Mouse (Mus musculus): ENCODE measurements around the gene Col4a2. TPM values are rescaled to one million over a fixed set of nuclear protein-coding genes. Genes with fewer than 3 reads are reported as not detected.
A peak's percentile ranks its signal among the peaks of the same experiment; 100 is the strongest.

Gene Col4a2
- polyA plus RNA-seq, 1 experiment from 2014 or later: 61.4 TPM

GRCm38 (mm10) chr8:11447910-11448570, 135.4 kb downstream of the Col4a2 start:
- Histone ChIP-seq H3K27ac (no peak overlapping the region), H3K9ac (no peak overlapping the region), H3K27me3 (replicated peaks) (no peaks in the 10 kb centered on the region), H3K4me3 (replicated peaks) (no peak overlapping the region), H3K9me3 (no peaks in the 10 kb centered on the region), H3K4me2 (replicated peaks) (no peak overlapping the region), H3K36me3 (peaks cover 7% of the 10 kb centered on the region; the same call in 1 of the 2 replicates), H3K4me1 (replicated peaks) (peaks cover 10% of the 10 kb centered on the region)
- WGBS: 92% methylated on average over 23 of the region's 23 CpGs
- ATAC-seq: no peak

GRCm38 (mm10) chr8:11450184-11451113, 137.8 kb downstream of the Col4a2 start:
- H3K27ac ChIP-seq: peak overlapping the region; percentile 32; the same call in 1 of the 2 replicates

GRCm38 (mm10) chr8:11452152-11452551, 139.5 kb downstream of the Col4a2 start:
- no peaks in the 10 kb centered on the region for H3K27me3 ChIP-seq (replicated peaks)
- no peak overlapping the region for H3K4me3 ChIP-seq (replicated peaks)
- 83% methylated on average over 1 of the region's 1 CpGs for WGBS
- no peaks in the 10 kb centered on the region for H3K9me3 ChIP-seq
- no peak overlapping the region for H3K27ac ChIP-seq
- ATAC-seq: no peak
- H3K4me1 ChIP-seq (replicated peaks): peaks cover 10% of the 10 kb centered on the region
- H3K36me3 ChIP-seq: no peaks in the 10 kb centered on the region
- no peak overlapping the region for H3K9ac ChIP-seq
- no peak overlapping the region for H3K4me2 ChIP-seq (replicated peaks)

More at GRCm38 (mm10) chr8:11450184-11451113, 137.8 kb downstream of the Col4a2 start:
- peak; percentile 73 for ATAC-seq
- Histone ChIP-seq H3K4me2 (replicated peaks) (no peak overlapping the region), H3K4me3 (replicated peaks) (no peak overlapping the region), H3K9ac (no peak overlapping the region), H3K9me3 (no peaks in the 10 kb centered on the region), H3K36me3 (0 out of 2 replicates have a peak, but pooled peaks cover 2% of the 10 kb centered on the region), H3K27me3 (replicated peaks) (no peaks in the 10 kb centered on the region), H3K4me1 (replicated peaks) (peaks cover 10% of the 10 kb centered on the region)
- 22% methylated on average over 8 of the region's 8 CpGs for WGBS

DNA sequence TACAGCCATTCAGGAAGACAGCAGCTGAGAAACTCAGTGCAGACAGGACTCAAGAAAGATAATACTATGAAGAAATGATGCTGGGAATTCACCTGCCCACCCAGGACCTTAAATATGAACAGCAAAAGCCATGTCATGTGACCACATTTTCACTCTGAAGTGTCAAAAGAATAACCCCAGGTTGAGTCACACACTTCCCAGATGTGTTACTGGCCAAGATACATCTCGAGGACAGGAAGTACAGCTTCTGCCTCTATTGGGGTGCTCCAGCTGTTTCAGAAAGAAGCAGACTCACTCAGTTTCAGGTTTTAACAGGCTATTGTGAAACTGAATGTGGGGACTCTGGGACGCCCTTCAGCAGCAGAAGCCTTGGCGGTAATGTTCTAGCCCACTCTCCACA, 140.0 kb downstream of the Col4a2 start:
- no peak for ATAC-seq
- H3K4me3 ChIP-seq (replicated peaks): no peak overlapping the region
- H3K4me1 ChIP-seq (replicated peaks): peaks cover 10% of the 10 kb centered on the region
- no peak overlapping the region for H3K27ac ChIP-seq
- H3K9ac ChIP-seq: no peak overlapping the region
- H3K36me3 ChIP-seq: no peaks in the 10 kb centered on the region
- no peaks in the 10 kb centered on the region for H3K27me3 ChIP-seq (replicated peaks)
- no peak overlapping the region for H3K4me2 ChIP-seq (replicated peaks)
- WGBS: 71% methylated on average over 3 of the region's 3 CpGs
- H3K9me3 ChIP-seq: no peaks in the 10 kb centered on the region

DNA sequence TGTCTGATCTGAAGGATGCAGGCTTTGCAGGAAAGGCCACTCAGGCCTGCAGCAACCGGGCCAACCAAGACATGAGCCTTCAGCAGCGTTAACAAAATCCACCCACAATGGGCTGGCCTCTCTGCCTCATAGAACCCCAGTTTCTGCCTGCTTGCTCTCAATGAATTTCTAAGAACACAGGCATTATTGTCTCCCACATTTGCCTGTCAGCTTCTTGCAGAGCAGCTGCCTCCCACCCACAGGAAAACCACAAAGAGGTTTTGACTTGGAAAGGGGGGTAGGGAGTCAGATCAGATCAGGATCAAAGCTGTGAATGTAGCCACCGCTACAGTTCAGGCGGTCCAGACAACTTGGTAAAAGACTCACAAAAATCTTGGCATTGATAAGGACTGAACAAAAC, 140.4 kb downstream of the Col4a2 start:
- Histone ChIP-seq H3K9ac (no peak overlapping the region), H3K4me1 (replicated peaks) (peaks cover 14% of the 10 kb centered on the region), H3K27me3 (replicated peaks) (no peaks in the 10 kb centered on the region), H3K4me3 (replicated peaks) (no peak overlapping the region), H3K4me2 (replicated peaks) (no peak overlapping the region), H3K9me3 (no peaks in the 10 kb centered on the region), H3K36me3 (no peaks in the 10 kb centered on the region), H3K27ac (no peak overlapping the region)
- no peak for ATAC-seq
- WGBS: 66% methylated on average over 4 of the region's 4 CpGs

DNA sequence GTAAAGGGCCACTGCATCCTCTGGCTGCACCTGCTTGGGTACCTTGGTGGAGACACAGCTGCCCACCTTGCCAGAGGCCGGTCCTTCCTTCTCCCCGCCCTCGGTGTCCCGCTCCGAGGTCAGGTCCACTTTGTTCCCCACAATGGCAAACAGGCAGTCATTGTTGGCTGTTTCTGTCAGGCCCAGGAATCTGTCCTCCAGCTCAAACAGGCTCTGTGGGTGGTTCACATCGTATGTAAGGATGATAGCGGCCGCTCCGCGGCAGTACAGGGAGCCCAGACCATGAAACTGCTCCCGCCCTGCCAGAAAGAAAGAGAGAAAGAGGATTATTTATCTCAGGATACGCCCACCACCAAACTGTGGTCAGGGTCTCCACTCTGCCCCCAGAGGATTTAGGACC, 141.6 kb downstream of the Col4a2 start:
- WGBS: 60% methylated on average over 12 of the region's 12 CpGs
- Histone ChIP-seq H3K27ac (no peak overlapping the region), H3K27me3 (replicated peaks) (no peaks in the 10 kb centered on the region), H3K9ac (no peak overlapping the region), H3K4me2 (replicated peaks) (no peak overlapping the region), H3K36me3 (no peaks in the 10 kb centered on the region), H3K4me3 (replicated peaks) (no peak overlapping the region), H3K4me1 (replicated peaks) (peaks cover 24% of the 10 kb centered on the region), H3K9me3 (no peaks in the 10 kb centered on the region)
- ATAC-seq: no peak

DNA sequence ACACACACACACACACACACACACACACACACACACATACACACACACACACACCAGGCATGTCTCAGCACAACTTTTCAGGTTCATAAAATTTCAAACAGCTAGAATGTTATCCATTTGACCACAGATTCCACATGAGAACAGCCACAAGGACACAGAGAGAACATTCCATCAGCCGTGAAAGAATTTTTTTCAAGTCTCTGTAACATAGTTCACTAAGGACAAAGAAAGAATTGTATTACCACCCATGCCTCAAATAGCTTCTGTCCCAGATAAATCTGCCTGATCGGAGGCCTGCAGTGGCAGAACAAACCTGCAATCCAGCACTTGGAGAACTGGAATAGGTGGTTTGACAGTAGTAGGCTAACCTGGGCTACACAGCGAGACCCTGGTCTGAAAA, 144.7 kb downstream of the Col4a2 start:
- no peak overlapping the region for H3K4me3 ChIP-seq (replicated peaks)
- H3K9me3 ChIP-seq: no peaks in the 10 kb centered on the region
- peaks cover 20% of the 10 kb centered on the region for H3K4me1 ChIP-seq (replicated peaks)
- WGBS: 63% methylated on average over 3 of the region's 3 CpGs
- H3K27ac ChIP-seq: no peak overlapping the region
- no peaks in the 10 kb centered on the region for H3K36me3 ChIP-seq
- H3K4me2 ChIP-seq (replicated peaks): no peak overlapping the region; the same call in 1 of the 2 replicates
- ATAC-seq: no peak
- no peaks in the 10 kb centered on the region for H3K27me3 ChIP-seq (replicated peaks)
- H3K9ac ChIP-seq: no peak overlapping the region

- 29% methylated on average over 12 of the region's 12 CpGs for WGBS
- peaks cover 20% of the 10 kb centered on the region for H3K4me1 ChIP-seq (replicated peaks)
These were observed 145.6 kb downstream of the Col4a2 start for GRCm38 (mm10) chr8:11457981-11458836.

GRCm38 (mm10) chr8:11459016-11459415, 146.4 kb downstream of the Col4a2 start:
- Histone ChIP-seq H3K4me2 (replicated peaks) (0 out of 2 replicates have a peak overlapping the region, but pooled peaks have one; percentile 26), H3K36me3 (no peaks in the 10 kb centered on the region), H3K4me3 (replicated peaks) (no peak overlapping the region), H3K27me3 (replicated peaks) (no peaks in the 10 kb centered on the region), H3K27ac (peak overlapping the region; percentile 76), H3K4me1 (replicated peaks) (peaks cover 24% of the 10 kb centered on the region), H3K9me3 (no peaks in the 10 kb centered on the region), H3K9ac (no peak overlapping the region)
- 8% methylated on average over 5 of the region's 5 CpGs for WGBS
- ATAC-seq: peak; percentile 70

More at GRCm38 (mm10) chr8:11457981-11458836, 145.6 kb downstream of the Col4a2 start:
- no peaks in the 10 kb centered on the region for H3K9me3 ChIP-seq
- peak; percentile 80 for ATAC-seq
- peak overlapping the region; percentile 76 for H3K27ac ChIP-seq
- H3K27me3 ChIP-seq (replicated peaks): no peaks in the 10 kb centered on the region
- H3K4me3 ChIP-seq (replicated peaks): no peak overlapping the region
- H3K4me2 ChIP-seq (replicated peaks): peak overlapping the region; percentile 26; the same call in 1 of the 2 replicates
- H3K36me3 ChIP-seq: no peaks in the 10 kb centered on the region
- no peak overlapping the region for H3K9ac ChIP-seq

- H3K27ac ChIP-seq: no peak overlapping the region
- ATAC-seq: no peak
- 30% methylated on average over 2 of the region's 2 CpGs for WGBS
- H3K36me3 ChIP-seq: no peaks in the 10 kb centered on the region
- H3K27me3 ChIP-seq (replicated peaks): no peaks in the 10 kb centered on the region
- H3K9ac ChIP-seq: no peak overlapping the region
- no peak overlapping the region for H3K4me2 ChIP-seq (replicated peaks)
- peaks cover 24% of the 10 kb centered on the region for H3K4me1 ChIP-seq (replicated peaks)
- no peaks in the 10 kb centered on the region for H3K9me3 ChIP-seq
- no peak overlapping the region for H3K4me3 ChIP-seq (replicated peaks)
These were observed 148.3 kb downstream of the Col4a2 start for GRCm38 (mm10) chr8:11460934-11461333.

DNA sequence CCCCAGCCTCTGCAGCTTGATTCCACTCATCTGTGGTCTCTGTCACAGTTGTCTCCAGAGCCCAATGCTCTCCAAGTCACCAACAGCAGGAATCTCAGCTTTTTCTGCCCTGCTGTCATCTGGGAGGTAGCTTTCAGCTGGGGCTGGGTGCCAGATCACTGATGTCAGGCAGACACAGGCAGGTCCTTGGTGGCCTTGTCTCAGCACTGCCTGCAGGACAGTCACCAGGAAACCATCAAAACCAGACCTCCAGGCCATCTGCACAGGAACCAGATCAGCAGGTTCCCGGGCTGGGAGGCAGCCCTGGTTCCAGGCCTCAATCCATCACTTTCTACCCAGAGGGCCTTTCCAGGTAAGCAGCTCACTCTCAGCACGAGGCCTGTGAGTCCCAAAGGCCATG, 149.2 kb downstream of the Col4a2 start:
- Histone ChIP-seq H3K4me2 (replicated peaks) (no peak overlapping the region), H3K27ac (no peak overlapping the region), H3K4me3 (replicated peaks) (no peak overlapping the region), H3K9me3 (no peaks in the 10 kb centered on the region), H3K27me3 (replicated peaks) (no peaks in the 10 kb centered on the region), H3K4me1 (replicated peaks) (peaks cover 24% of the 10 kb centered on the region), H3K36me3 (no peaks in the 10 kb centered on the region), H3K9ac (no peak overlapping the region)
- ATAC-seq: no peak
- WGBS: 43% methylated on average over 2 of the region's 2 CpGs

DNA sequence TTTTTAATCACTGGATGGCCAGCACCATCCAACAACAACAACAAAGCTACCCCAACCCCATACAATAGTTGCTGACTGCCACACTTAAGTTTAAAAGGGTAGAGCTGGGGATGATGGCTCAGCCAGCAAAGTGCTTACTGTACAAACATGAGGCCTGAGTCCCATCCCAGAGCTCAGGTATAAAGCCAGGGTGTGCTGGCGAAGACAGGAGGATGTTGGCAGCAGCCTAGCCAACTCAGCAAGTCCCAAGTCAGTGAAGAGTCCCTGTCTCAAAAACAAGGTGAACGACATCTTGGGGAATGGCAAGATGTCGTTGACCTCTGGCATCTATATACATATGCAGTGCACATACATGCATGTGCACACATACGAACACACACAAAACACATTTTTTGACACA, 150.0 kb downstream of the Col4a2 start:
- no peaks in the 10 kb centered on the region for H3K9me3 ChIP-seq
- 85% methylated on average over 4 of the region's 4 CpGs for WGBS
- no peak overlapping the region for H3K9ac ChIP-seq
- no peak for ATAC-seq
- no peak overlapping the region for H3K4me3 ChIP-seq (replicated peaks)
- no peaks in the 10 kb centered on the region for H3K27me3 ChIP-seq (replicated peaks)
- H3K36me3 ChIP-seq: no peaks in the 10 kb centered on the region
- no peak overlapping the region for H3K27ac ChIP-seq
- no peak overlapping the region for H3K4me2 ChIP-seq (replicated peaks)
- H3K4me1 ChIP-seq (replicated peaks): peaks cover 24% of the 10 kb centered on the region

Measured in intestine, embryonic 15.5 days (tissue).